Mouse (Mus musculus) G1E (cell line): ENCODE results near the gene 2010111I01Rik. TPM values are rescaled to one million over a fixed set of nuclear protein-coding genes. Genes with fewer than 3 reads are reported as not detected.
A peak's percentile ranks its signal among the peaks of the same experiment; 100 is the strongest.

Source experiments
- ATAC-seq: 2 replicates; pipeline ENCODE4 v1.8.0; 2016; ENCODE audit warnings: mild to moderate bottlenecking; ENCODE audit not compliant: insufficient number of reproducible peaks, poor library complexity, low FRiP score, severe bottlenecking; ENCODE audit errors: extremely low read depth
- DNase-seq: peaks from one replicate; pipeline ENCODE4 v3.0.0; 2012; ENCODE audit warnings: low spot score
- H3K27me3 ChIP-seq: 2 replicates; pipeline ENCODE4 v1.6.1; 2012; ENCODE audit warnings: mild to moderate bottlenecking, low read length, inconsistent platforms; ENCODE audit not compliant: insufficient read depth
- H3K36me3 ChIP-seq: replicated peaks from 2 replicates; pipeline ENCODE3; 2012; ENCODE audit warnings: mild to moderate bottlenecking, inconsistent platforms
- H3K4me1 ChIP-seq: 2 replicates; pipeline ENCODE4 v1.6.1; 2012; ENCODE audit warnings: low read depth, low read length, inconsistent platforms, mixed read lengths; ENCODE audit not compliant: insufficient read depth
- H3K4me3 ChIP-seq: 2 replicates; pipeline ENCODE4 v1.5.1; 2012; ENCODE audit warnings: low read depth, mild to moderate bottlenecking, inconsistent platforms, low read length, moderate library complexity, mixed read lengths
- H3K9me3 ChIP-seq: replicated peaks from 2 replicates; pipeline ENCODE4 v1.6.1; 2012; ENCODE audit warnings: inconsistent platforms
- CTCF ChIP-seq: IDR thresholded peaks from 2 replicates; pipeline ENCODE4 v1.5.1; 2012; ENCODE audit warnings: low read depth, low read length, inconsistent platforms, mixed read lengths
- GATA1 ChIP-seq: IDR thresholded peaks from 2 replicates; pipeline ENCODE4 v1.6.1; 2012; ENCODE audit warnings: borderline replicate concordance, low read length, inconsistent platforms, mixed read lengths
- GATA2 ChIP-seq: IDR thresholded peaks from 2 replicates; pipeline ENCODE4 v1.6.1; 2012; ENCODE audit warnings: low read depth, low read length, inconsistent platforms, borderline replicate concordance
- POLR2AphosphoS5 ChIP-seq: IDR thresholded peaks from 2 replicates; pipeline ENCODE4 v1.6.1; 2012; ENCODE audit warnings: low read depth, low read length, inconsistent platforms; ENCODE audit not compliant: insufficient replicate concordance
- TAL1 ChIP-seq: conservative IDR thresholded peaks from 2 replicates; pipeline ENCODE4 v1.6.1; 2012; ENCODE audit warnings: low read depth, low read length, inconsistent platforms, mixed read lengths
- polyA plus RNA-seq: library from polyadenylated mRNA; stranded (reverse); fragments of >175 nt; gene quantifications from 2 replicates; pipeline ENCODE4 v1.2.3, GENCODE M21; 2012
- total RNA-seq, 2 experiments: library from RNA; stranded (forward) in 1 of 2; stranded (reverse) in 1 of 2; fragments of 200-1000 nt in 1 of 2; fragments of >200 nt in 1 of 2; fragmentation: Nextera tagmentation in 1 of 2; gene quantifications; 2 replicates each; pipeline ENCODE4 v1.2.3; 2014 to 2017

2010111I01Rik gene
- total and polyA plus RNA-seq, 3 experiments: 14.7 to 57.2 (median 22.2) TPM

GRCm38 (mm10) chr13:63274488-63275166 is 309.9 kb downstream of the 2010111I01Rik start:
- no peaks in the 10 kb centered on the region for H3K9me3 ChIP-seq
- TF ChIP-seq TAL1 (no peak), GATA1 (no peak), GATA2 (no peak), POLR2AphosphoS5 (no peak), CTCF (no peak)
- peaks cover 14% of the 10 kb centered on the region for H3K4me1 ChIP-seq
- no peak overlapping the region for H3K4me3 ChIP-seq
- ATAC-seq (no peak), DNase-seq (no peak)
- no peaks in the 10 kb centered on the region for H3K27me3 ChIP-seq
- H3K36me3 ChIP-seq: peaks cover 66% of the 10 kb centered on the region

- no peak for TF ChIP-seq CTCF
- no peak for TF ChIP-seq GATA2
- no peak for TF ChIP-seq GATA1
- no peak for TF ChIP-seq TAL1
- TF ChIP-seq POLR2AphosphoS5: no peak
- ATAC-seq (no peak), DNase-seq (no peak)
- Histone ChIP-seq H3K27me3 (no peaks in the 10 kb centered on the region), H3K36me3 (peaks cover 68% of the 10 kb centered on the region), H3K9me3 (no peaks in the 10 kb centered on the region), H3K4me3 (no peak overlapping the region), H3K4me1 (peaks cover 14% of the 10 kb centered on the region)
Observed at GRCm38 (mm10) chr13:63276389-63276788, 311.7 kb downstream of the 2010111I01Rik start.

GRCm38 (mm10) chr13:63277316-63277715 is 312.6 kb downstream of the 2010111I01Rik start:
- Histone ChIP-seq H3K4me3 (no peak overlapping the region), H3K4me1 (peaks cover 13% of the 10 kb centered on the region), H3K9me3 (no peaks in the 10 kb centered on the region), H3K36me3 (peaks cover 72% of the 10 kb centered on the region), H3K27me3 (no peaks in the 10 kb centered on the region)
- TF ChIP-seq GATA1: no peak
- TF ChIP-seq TAL1: no peak
- TF ChIP-seq GATA2: no peak
- TF ChIP-seq CTCF: no peak
- no peak for TF ChIP-seq POLR2AphosphoS5
- DNase-seq (no peak), ATAC-seq (no peak)

GRCm38 (mm10) chr13:63278141-63278631 is 313.5 kb downstream of the 2010111I01Rik start:
- H3K27me3 ChIP-seq: no peaks in the 10 kb centered on the region
- H3K36me3 ChIP-seq: peaks cover 71% of the 10 kb centered on the region
- H3K4me1 ChIP-seq: peaks cover 6% of the 10 kb centered on the region
- DNase-seq (no peak), ATAC-seq (no peak)
- no peak for TF ChIP-seq GATA1
- no peaks in the 10 kb centered on the region for H3K9me3 ChIP-seq
- H3K4me3 ChIP-seq: no peak overlapping the region

- DNase-seq (peak; percentile 22), ATAC-seq (peak; percentile 94)
- no peak overlapping the region for H3K4me3 ChIP-seq
- H3K9me3 ChIP-seq: no peaks in the 10 kb centered on the region
- TF ChIP-seq GATA2 (no peak), TAL1 (no peak), CTCF (no peak), POLR2AphosphoS5 (no peak), GATA1 (no peak)
- H3K27me3 ChIP-seq: no peaks in the 10 kb centered on the region
- H3K4me1 ChIP-seq: peaks cover 6% of the 10 kb centered on the region
- H3K36me3 ChIP-seq: peaks cover 73% of the 10 kb centered on the region
Observed at GRCm38 (mm10) chr13:63278796-63279475, 314.2 kb downstream of the 2010111I01Rik start.

GRCm38 (mm10) chr13:63279807-63280206 is 315.1 kb downstream of the 2010111I01Rik start:
- Histone ChIP-seq H3K27me3 (no peaks in the 10 kb centered on the region), H3K4me3 (no peak overlapping the region), H3K9me3 (no peaks in the 10 kb centered on the region), H3K36me3 (peaks cover 68% of the 10 kb centered on the region), H3K4me1 (peaks cover 6% of the 10 kb centered on the region)
- TF ChIP-seq CTCF: no peak
- TF ChIP-seq GATA2: no peak
- TF ChIP-seq TAL1: no peak
- TF ChIP-seq GATA1: no peak
- TF ChIP-seq POLR2AphosphoS5: no peak
- ATAC-seq (no peak), DNase-seq (no peak)
